Mouse (Mus musculus) mesoderm, embryonic 11.5 days (tissue): ENCODE results near the gene Ralgapa2.

Experiments used
- DNase-seq: peaks from one replicate; pipeline ENCODE4 v3.0.0-alpha.2; 2012; ENCODE audit warnings: low read depth, low spot score

Gene Ralgapa2

DNA sequence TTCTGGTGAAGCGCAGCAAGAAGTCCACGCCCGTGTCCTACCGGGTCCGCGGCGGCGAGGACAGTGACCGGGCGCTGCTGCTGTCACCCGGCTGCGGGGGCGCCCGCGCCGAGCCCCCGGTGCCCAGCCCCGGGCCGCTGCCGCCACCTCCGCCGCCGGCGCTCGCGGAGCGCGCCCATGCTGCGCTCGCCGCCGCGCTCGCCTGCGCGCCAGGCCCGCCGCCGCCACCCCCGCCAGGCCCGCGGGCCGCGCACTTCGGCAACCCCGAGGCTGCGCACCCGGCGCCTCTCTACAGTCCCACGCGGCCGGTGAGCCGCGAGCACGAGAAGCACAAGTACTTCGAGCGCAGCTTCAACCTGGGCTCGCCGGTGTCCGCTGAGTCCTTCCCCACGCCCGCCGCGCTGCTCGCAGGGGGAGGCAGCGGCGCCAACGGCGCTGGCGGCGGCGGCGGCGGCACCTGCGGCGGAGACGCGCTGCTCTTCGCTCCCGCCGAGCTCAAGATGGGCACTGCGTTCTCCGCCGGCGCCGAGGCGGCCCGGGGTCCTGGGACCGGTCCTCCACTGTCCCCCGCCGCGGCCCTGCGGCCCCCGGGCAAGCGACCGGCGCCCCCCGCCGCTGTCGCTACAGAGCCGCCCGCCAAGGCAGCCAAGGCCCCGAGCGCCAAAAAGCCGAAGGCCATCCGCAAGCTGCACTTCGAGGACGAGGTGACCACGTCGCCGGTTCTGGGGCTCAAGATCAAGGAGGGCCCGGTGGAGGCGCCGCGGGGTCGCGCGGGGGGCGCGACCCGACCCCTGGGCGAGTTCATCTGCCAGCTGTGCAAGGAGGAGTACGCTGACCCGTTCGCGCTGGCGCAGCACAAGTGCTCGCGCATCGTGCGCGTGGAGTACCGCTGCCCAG, 289.6 kb downstream of the Ralgapa2 start:
- DNase-seq: no peak

DNA sequence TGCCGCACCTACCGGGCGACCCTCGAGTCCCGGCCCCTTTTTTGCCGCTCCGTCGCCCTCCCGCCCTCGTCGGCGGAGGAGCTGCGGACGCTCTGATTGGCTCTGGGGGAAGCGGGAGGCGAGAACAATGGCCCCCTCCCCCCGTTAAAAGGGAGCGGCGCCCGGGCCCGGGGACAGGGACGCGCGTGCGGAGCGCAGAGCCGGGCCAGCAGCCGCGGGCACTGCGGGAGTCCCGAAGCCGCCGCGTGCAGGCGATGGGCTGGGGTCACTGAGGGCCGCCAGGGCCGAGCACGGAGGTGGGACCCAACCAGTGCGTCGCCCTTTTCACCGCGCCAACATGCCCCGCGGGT, 290.2 kb downstream of the Ralgapa2 start:
- DNase-seq: peak; percentile 70

DNA sequence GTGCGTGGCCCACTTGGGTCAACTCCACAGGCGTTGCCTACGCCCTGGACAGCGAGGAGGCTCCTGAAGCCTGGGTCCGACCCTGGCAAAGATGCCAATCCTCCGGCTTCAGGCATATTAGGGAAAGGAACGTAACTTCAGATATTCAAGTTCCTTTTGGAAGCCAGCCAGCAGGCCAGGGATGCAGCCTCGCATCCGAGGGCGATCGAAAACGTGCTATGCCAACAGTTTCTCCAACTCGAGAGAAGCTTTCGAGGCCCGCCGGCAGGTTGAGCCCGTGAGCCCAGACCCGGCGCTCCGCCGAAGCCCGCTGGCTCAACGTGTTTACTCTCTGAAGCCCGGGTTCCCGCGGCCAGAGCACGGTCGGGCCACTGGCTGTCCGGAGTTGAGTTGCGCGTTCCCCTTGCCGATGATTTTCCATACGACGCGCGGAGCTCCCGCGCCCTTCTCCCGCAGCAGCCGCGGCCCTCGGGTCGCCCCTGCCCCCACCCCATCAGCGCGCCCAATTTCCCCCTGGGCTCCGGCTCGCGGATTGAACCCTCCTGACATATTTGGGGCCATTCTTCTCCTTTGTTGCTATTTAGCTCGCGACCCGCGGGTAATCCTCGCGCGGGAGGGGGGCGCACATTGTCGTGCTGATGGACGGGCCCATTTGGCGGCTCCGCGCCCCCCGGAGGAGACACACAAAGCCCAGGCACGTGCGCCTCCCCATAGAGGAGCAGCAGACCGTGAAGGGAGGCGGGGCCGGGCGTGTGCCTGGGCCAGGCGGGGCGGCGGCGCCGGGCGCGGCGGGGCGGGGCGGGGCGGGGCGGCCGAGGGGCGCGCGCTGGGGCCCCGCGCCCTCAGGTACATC, 290.8 kb downstream of the Ralgapa2 start, which contains the start of gene Insm1:
TSS of gene Insm1 (plus strand) at position 846 of the 853 bp plus-strand sequence.
- DNase-seq: peak; percentile 71

DNA sequence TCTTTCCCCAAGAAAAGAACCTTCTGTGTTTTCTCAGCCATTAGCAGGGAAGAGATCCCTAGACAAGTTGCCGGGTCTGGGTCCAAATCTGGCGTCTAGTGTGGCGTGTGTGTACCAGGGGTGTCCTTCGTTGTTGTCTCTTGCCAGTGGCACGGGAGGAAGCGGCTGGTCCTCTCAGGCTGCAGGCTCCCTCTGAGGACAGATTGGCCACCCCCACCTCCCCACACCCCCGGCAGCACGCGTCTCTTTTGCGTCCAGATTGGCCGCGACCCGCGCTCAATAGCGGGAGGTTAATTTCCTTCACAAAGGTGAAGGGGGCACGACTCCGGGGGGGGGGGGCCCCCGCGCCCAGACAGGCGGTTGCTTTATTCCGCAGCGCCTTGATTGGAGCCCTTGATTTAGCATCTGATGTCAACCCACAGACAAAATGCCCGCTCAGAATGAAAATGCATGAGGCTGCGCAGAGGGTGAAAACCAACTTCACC, 291.5 kb downstream of the Ralgapa2 start:
- DNase-seq: peak; percentile 70

DNA sequence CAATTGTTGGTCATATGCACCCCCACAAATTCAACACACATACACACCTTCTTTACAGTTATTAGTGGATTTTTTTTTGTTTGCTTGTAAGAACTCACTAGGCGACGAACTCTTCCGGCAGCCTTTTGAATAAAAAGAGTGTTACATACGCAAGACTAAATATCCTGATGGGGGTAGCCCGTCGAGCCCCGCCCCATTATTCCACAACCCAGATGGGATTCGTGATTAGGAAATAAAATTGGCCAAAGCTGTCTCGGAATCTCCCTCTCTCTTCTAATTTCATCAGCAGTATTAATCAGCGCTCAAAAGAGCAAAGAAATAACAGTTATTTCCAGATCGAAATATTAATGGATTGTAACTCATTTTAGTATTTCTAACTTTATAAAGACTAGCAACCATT, 292.4 kb downstream of the Ralgapa2 start:
- no peak for DNase-seq

DNA sequence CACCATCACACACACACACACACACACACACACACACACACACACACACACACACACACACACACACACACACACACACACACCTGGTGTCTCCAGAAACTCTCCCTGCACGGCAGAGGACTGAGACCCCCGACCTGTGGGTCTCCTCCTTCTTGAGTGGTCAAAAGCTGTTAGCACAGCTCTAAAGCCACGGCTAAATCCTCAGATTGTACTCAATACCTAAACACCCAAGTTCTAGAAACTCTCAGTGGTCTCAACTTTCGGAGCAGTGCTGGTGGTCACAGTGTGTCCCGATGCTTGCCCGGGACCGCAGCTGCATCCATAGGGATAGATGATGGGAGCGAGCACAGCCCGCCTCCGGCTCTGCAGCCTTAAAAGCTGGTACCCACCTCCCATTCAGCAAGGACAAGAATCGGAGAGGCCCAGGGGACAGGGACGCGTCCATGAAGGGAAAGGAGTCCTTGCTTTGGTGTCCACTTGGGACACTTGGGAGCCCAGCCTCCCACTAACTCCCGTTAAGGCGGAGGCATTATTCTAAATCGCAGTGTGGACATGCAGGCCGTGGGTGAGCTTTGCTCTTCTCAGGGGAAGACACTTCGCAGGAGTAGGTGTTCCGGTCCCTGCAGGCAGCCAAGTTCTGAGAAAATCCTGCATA, 293.1 kb downstream of the Ralgapa2 start:
- no peak for DNase-seq

DNA sequence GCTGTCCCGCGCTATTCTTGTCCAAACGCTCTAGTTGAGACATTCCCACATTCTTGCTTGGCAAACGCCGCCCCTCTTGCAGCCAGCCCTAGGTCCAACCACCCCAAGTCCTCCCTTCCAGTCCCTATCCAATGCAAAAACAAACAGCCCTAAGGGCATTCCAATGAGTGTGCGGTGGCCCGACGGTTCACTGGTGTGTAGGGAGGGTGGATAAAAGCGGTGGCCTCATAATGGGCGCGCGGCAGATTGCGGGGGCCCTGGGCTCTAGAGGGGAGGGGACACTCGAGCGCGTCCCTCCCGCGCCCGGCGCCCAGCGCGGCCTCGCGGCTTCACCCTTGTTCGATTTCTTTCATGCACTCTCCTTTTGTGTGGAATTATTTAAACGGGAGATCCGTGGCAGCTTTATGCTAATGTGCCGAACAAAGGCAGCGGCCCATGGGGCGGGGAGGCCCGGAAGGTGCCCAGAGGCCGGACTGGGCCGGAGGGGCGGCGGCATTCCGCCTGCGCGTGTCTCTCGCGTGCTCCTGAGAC, 293.9 kb downstream of the Ralgapa2 start:
- DNase-seq: peak; percentile 77

DNA sequence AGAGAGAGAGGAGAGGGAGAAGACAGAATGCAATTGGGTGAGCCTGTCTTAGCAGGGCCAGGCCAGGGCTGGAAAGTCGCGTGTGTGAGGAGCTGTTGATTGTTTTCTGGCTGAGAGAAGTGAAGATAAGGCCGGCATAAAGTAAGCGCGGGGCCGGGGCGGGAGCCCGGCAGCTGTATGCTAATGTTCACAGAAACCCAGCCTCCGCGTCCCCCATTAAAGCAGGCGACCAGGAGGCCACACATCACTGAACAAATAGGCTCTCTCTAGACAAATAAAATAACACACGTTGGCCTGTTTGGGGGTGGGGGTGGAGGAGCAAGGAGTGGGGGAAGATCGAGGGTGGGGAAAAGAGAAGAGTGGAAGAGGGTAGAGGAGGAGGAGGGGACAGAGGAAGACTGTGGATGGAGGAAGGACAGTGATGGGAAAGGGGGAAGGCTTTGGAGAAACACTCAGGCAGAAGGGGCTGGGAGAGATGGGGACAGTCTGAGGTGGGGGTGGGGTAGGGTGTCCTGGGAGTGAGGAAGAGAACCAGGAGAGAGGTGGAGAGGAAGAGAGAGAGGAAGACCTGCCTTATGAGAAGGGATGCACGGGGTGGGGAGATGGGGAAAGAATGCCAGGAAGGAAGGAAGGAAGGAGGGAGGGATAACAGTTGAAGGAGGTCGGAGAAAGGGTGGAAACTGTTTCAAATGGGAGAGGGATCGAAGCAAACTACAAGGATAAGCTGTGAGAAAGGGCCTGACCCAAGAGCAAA, 294.7 kb downstream of the Ralgapa2 start:
- DNase-seq: peak; percentile 68

DNA sequence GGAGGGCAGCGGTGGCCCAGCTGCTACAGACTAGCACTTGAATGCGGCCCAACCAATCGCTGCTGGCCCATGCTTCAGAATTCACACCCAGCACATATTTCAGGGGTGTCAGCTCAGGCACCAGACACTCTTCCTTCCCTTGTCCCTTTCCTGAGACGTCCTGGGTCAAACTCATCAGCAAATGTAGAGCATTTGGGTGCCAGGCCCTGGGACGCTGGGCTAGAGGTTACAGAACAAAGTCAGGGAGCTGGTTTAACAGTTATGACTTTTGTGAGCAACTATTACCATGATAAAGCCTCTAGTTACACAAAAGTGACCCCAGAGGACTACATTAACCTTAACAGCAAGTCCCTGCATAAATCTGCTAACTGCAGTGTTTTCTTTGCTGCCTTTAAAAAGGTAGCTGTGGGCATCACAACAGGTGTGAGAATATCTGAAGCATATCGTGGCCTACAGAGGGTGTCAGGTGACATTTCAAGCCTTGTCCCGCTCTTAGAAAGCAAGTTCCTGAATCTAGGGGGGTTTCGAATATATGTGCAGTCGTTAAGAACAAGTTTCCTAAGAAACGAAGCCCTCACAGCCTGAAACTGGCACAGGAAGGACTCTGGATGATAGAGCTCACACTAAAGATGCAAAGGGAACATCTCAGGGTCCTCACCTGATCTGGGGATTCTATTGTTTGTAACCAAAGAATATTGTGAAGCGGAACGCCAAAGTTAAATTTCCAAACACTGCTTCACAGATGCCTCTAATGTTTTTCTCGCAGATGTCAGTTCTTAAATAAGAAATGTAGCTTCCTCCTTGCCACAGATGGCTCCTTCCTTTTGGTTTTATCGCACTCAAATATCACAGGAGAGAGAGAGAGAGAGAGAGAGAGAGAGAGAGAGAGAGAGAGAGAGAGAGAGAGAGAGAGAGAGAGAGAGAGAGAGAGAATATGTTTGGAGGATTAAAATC, 295.8 kb downstream of the Ralgapa2 start:
- no peak for DNase-seq

DNA sequence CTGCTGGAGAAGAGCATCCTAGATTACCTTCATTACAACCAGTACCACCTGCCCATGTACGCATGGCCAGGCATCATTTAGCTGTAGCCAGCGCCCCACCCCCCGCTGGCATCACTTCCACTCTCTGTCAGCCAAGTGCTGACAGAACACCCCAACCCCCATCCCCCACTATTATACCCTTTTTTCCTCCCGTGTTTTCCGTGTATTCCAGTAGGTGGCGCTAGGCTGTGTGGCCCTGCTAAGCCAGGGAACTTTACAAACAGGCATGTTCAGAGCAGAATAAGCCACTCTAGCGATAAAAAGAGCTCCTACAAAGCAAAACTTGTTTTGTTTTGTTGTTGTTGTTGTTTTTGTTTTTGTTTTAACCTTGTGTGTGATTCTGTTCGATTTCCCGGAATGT, 297.4 kb downstream of the Ralgapa2 start:
- no peak for DNase-seq

DNA sequence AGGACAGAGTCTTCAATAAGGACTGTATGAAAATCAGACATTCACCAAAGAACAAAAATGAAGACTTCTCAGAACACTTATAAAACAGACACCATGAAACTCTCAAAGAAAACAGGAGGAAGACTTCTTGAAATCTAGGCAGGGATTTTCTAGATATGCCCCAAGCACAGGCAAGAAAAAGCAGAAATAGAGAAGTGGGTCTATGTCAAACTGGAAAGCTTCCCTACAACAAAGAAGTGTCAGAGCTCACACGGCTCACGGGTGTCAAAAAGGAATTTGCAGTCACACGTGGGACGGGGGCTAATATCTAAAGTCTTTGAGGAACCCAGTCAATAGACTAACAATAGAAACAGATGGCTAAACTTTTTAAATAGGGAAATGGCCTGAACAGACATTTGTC, 301.2 kb downstream of the Ralgapa2 start:
- DNase-seq: no peak

DNA sequence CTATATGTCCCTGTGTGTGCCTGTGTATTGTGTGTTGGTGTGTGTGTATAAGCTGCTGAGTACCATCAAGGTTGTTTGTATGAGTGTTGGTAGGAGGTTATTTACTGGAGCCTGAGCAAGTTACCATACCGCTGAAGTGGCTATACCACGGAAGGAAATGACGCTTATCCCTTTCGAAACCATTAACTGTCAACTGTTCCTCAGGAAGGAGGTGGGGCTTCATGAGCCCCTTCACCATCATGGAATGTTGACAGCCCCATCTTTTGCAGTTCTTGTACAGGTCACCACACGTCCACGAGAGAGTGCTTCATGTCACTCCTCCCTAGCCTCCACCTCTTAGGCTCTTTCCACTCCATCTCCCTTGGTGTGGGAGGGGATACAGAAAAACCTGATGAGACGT, 314.2 kb downstream of the Ralgapa2 start:
- DNase-seq: no peak

DNA sequence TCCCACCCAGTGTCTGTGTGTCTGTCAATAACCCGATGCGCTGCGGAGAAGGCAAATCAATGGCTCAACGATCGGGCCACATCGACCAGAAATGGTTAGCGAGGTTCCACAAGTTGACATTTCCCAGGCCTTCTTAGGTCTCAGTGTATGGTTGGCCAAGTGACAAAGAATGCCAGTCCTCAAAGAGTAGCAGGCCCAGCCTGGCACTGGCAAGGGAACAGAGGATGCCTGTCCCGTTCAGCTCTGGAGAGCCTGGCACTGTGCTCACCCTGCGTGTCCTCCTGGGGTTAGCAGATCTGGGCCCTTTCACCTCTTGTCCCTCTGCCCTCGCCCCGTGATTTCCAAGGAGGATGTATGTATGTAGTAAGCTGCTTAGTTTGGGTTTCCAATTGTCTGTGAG, 316.0 kb downstream of the Ralgapa2 start:
- no peak for DNase-seq
